Mouse (Mus musculus): ENCODE data around the gene Cfap58.

- TF ChIP-seq POLR2A (IDR thresholded peaks at IDR 0.05; ENCODE audit: extremely low read depth, insufficient read depth, low read length): no peak
- TF ChIP-seq CTCF (IDR thresholded peaks at IDR 0.05; ENCODE audit: low read depth, low read length): no peak
These were observed 985 bp upstream of the Cfap58 start for GRCm38 (mm10) chr19:47936490-47936889.
